Mouse (Mus musculus) G1E-ER4 (cell line): ENCODE results near the gene Serpina3g. TPM values are rescaled to one million over a fixed set of nuclear protein-coding genes. Genes with fewer than 3 reads are reported as not detected.

Experiments used
- GATA1 ChIP-seq: IDR thresholded peaks from one replicate; pipeline ENCODE4 v1.8.0; 2012; ENCODE audit warnings: low read length, inconsistent platforms
- polyA plus RNA-seq: library from polyadenylated mRNA; stranded (reverse); fragments of >175 nt; gene quantifications from 2 replicates; pipeline ENCODE4 v1.2.3, GENCODE M21; 2012

Gene Serpina3g
- not detected in 2 replicates for polyA plus RNA-seq

DNA sequence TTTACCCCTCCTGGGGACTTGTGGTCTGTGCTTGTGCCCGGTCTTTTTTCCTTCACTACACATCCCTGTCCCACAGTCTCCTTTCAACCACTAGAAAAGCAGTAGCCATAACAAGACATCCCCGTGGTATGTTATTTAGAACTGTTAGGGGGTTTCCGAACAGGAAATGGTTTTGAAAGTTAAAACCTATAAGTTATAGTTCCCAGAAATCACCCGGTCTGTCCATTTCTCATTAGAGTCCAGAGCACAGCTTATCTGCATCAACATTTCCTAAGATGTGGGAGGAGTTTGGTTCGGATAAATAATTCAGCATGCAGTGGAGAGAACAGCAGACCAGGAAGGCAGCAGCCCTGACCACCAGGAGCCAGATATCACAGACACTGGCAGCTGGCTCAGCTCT, at the start of gene Serpina3g:
TSS of gene Serpina3g (plus strand) at position 331 of the 400 bp plus-strand sequence.
- TF ChIP-seq GATA1 = no peak

DNA sequence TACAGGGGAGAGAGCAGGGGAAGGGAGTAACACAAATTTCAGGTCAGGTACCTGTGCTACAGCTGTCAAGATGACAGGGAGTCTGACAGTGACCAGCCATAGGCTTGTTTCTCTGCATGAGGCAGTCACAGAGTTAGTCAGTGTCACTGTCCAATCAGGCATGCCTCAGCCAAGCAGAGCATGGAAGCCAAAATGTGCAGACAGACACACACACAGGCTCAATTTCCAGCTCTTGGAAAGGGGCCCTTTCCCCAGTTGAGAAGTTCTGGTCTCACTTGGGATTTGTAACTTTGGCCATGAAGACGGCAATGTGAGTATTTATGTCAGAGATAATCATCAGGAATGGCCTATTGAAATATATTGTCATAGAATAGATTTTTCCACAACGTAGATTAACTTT, 46.8 kb upstream of the Serpina3g start:
- TF ChIP-seq GATA1 = no peak

DNA sequence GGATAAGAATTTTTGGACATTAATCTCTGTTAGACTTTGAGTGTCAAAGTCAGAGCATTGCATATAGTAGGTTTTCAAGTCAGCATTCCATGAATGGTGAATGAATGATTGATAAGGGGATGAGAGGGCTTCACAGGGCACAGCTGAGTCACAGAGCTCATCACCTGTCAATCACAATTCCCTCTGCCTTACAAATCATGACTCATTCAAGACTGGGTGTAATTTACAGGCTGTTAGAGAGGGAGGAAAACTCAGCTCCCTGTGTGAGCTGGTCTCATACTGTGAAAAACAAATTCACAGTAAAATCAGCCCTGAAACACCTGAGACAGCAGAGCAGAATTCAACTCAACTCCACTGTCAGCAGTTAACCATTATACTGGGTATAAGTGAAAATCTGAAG, 45.2 kb upstream of the Serpina3g start:
- no peak for TF ChIP-seq GATA1

- TF ChIP-seq GATA1 = no peak
These were observed 26.9 kb upstream of the Serpina3g start for GRCm38 (mm10) chr12:104209149-104209548.

GRCm38 (mm10) chr12:104209802-104210201, 26.2 kb upstream of the Serpina3g start:
- TF ChIP-seq GATA1 = no peak

GRCm38 (mm10) chr12:104213689-104214444, 22.2 kb upstream of the Serpina3g start:
- no peak for TF ChIP-seq GATA1

DNA sequence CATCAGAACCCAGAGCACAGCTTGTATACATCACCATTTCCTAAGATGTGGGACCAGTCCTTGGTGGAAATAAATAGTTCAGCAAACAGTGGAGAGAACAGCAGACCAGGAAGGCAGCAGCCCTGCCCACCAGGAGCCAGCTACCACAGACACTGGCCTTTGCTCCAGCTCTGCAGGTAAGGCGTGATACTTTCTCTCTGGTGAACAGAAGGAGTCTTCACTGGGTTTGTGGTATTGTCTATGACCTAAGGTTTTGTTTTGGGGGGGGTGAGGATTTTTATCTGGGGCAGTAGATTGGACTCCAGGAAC, 21.6 kb upstream of the Serpina3g start, which contains the start of gene Serpina3f:
TSS of gene Serpina3f (plus strand) at position 100 of the 309 bp plus-strand sequence.
- TF ChIP-seq GATA1 = no peak

DNA sequence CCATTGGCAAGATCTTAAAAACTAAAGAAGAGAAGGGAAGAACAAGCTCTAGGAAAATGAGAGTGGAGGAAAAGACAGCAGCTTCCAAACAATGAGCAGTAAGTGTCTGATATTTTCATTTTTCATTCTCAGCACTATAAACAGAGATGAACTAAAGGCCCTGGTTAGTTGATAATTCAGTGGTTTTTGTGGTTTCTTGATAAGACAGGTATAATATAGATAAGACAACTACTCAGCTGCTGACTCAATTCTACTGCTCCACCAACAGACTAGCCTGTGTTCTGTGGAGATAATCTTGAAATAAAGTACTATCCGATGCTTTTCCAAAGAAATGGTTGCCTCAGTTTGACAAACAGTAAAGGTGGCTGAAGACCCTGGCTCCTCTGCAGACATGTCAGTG, 20.8 kb upstream of the Serpina3g start:
- no peak for TF ChIP-seq GATA1

GRCm38 (mm10) chr12:104221616-104222015, 14.4 kb upstream of the Serpina3g start:
- no peak for TF ChIP-seq GATA1

GRCm38 (mm10) chr12:104223690-104224089, 12.4 kb upstream of the Serpina3g start:
- TF ChIP-seq GATA1 = no peak

DNA sequence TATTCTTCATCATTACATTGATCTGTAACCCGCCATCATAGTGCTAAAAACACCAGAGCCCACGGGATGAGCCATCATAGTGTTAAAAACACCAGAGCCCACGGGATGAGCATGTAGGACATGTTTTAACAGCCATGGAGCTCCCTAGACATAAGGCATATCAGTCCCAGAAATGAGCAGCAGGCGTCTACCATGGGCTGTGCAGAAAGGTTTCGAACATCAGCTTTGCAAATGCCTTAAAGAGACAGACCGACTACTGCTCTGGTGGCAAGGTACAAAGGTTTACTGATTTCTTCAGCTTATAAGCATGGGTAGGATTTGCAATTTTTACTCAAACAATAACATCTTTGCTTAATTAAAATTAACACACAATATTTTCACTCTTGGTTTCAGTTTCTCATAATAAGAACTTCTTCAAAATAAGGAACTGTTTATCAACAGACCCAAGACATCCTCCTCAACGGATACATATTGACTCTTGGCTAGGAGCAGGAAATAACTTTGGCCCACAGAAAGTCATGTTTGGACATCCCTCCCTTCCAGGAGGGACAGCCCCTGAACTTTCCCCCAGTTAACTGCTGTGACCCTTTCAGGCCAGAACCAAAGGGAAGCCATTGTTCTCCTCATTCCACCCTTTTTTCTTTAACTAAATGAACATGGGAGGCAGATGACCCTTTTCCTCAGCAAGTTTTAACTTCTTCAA, 11.3 kb upstream of the Serpina3g start:
- no peak for TF ChIP-seq GATA1

DNA sequence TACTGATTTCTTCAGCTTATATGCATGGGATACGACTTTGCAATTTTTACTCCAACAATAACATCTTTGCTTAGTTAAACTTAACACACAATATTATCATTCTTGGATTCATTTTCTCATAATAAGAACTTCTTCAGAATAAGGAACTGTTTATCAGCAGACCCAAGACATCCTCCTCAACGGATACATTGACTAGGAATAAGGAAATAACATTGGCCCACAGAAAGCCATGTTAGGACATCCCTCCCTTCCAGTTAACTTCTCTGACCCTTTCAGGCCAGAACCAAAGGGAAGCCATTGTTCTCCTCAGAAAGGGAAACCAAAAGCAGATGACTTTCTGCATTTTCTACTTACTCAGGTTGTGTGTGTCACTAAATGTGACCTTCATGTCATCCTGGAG, 5.3 kb upstream of the Serpina3g start:
- TF ChIP-seq GATA1 = no peak

GRCm38 (mm10) chr12:104243307-104243706, 7.3 kb downstream of the Serpina3g start:
- no peak for TF ChIP-seq GATA1

GRCm38 (mm10) chr12:104245092-104245491, 9.0 kb downstream of the Serpina3g start:
- no peak for TF ChIP-seq GATA1

GRCm38 (mm10) chr12:104245595-104245994, 9.6 kb downstream of the Serpina3g start:
- TF ChIP-seq GATA1 = no peak

- TF ChIP-seq GATA1 = no peak
These were observed 11.5 kb downstream of the Serpina3g start for GRCm38 (mm10) chr12:104247553-104248002.

DNA sequence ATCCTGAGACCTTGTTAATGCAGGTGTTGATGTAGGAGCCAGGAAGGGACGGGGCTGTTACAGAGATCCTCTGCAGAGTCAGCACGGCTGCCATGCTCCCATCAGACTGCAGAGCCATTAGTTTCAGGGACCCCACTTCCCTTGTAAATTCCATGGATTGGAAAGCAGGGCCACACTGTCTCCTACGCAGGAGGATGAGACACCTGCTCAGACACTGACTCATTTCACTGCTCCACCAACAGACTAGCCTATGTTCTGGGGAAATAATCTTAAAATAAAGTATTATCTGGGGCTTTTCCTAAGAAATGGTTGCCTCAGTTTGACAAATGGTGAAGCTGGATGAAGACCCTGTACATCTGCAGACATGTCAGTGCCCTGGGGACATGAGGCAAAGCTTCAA, 12.2 kb downstream of the Serpina3g start:
- no peak for TF ChIP-seq GATA1
